Mouse (Mus musculus): ENCODE data around the gene Nle1. TPM values are rescaled to one million over a fixed set of nuclear protein-coding genes. Genes with fewer than 3 reads are reported as not detected.

Nle1 gene
- polyA plus RNA-seq, 1 experiment, result 33.7 TPM

- no peaks in the 10 kb centered on the region for H3K36me3 ChIP-seq (ENCODE audit: control insufficient read depth, insufficient read depth)
- peak within 1 kb of the TSS; percentile 92 for H3K4me2 ChIP-seq (ENCODE audit: low read depth)
- H3K4me3 ChIP-seq, result peak within 1 kb of the TSS; percentile 43
- H3ac ChIP-seq (ENCODE audit: control insufficient read depth, insufficient read length), result peak within 1 kb of the TSS; percentile 36
- no peaks in the 10 kb centered on the region for H3K79me2 ChIP-seq (ENCODE audit: control insufficient read depth, insufficient read depth)
- no peak for TF ChIP-seq TCF12 (IDR thresholded peaks at IDR 0.05; ENCODE audit: insufficient read depth, poor library complexity, severe bottlenecking)
- TF ChIP-seq SRF (IDR thresholded peaks at IDR 0.05; ENCODE audit: control insufficient read depth, insufficient read length, low read depth), result no peak
- TF ChIP-seq MAX (IDR thresholded peaks at IDR 0.05; ENCODE audit: low read depth), result no peak
- no peak for TF ChIP-seq TCF3 (IDR thresholded peaks at IDR 0.05; ENCODE audit: insufficient read length, low read depth)
- TF ChIP-seq USF1 (IDR thresholded peaks at IDR 0.05; ENCODE audit: low read depth), result no peak
- TF ChIP-seq E2F4 (IDR thresholded peaks at IDR 0.05; ENCODE audit: insufficient read depth), result peak; percentile 3
- TF ChIP-seq MYOD1 (IDR thresholded peaks at IDR 0.05; ENCODE audit: control insufficient read depth in 1 of 3, insufficient read length in 2 of 3, low read depth in 2 of 3), result no peak
- peak; percentile 38 for TF ChIP-seq POLR2AphosphoS2 (IDR thresholded peaks at IDR 0.05; ENCODE audit: insufficient read length, low read depth)
- TF ChIP-seq CEBPB (IDR thresholded peaks at IDR 0.05; ENCODE audit: insufficient read depth, poor library complexity, severe bottlenecking), result no peak
- no peak for TF ChIP-seq MYOG (IDR thresholded peaks at IDR 0.05; ENCODE audit: control insufficient read depth in 1 of 3, insufficient read depth in 1 of 3, insufficient read length in 2 of 3, low read depth in 2 of 3)
- TF ChIP-seq POLR2A (IDR thresholded peaks at IDR 0.05; ENCODE audit: insufficient read length, low read depth), result peak; percentile 59
- no peak for TF ChIP-seq REST (IDR thresholded peaks at IDR 0.05; ENCODE audit: insufficient read depth, insufficient read length)
- no peaks in the 10 kb centered on the region for H3K27me3 ChIP-seq (ENCODE audit: control insufficient read depth, insufficient read depth, insufficient read length)
These were observed 17.9 kb downstream of the Nle1 start, which contains the start of gene Rad51d for GRCm38 (mm10) chr11:82890342-82890762. Rad51d (minus strand) TSS chr11:82890614.

GRCm38 (mm10) chr11:82889524-82890341 is 18.5 kb downstream of the Nle1 start:
- Histone ChIP-seq H3K4me2 (ENCODE audit: low read depth) (peak overlapping the region; percentile 92), H3K36me3 (ENCODE audit: control insufficient read depth, insufficient read depth) (no peaks in the 10 kb centered on the region), H3ac (ENCODE audit: control insufficient read depth, insufficient read length) (peak overlapping the region; percentile 36), H3K4me3 (peak overlapping the region; percentile 43), H3K79me2 (ENCODE audit: control insufficient read depth, insufficient read depth) (no peaks in the 10 kb centered on the region), H3K27me3 (ENCODE audit: control insufficient read depth, insufficient read depth, insufficient read length) (no peaks in the 10 kb centered on the region)
- TF ChIP-seq MAX (IDR thresholded peaks at IDR 0.05; ENCODE audit: low read depth), result no peak
- TF ChIP-seq MYOG (IDR thresholded peaks at IDR 0.05; ENCODE audit: control insufficient read depth in 1 of 3, insufficient read depth in 1 of 3, insufficient read length in 2 of 3, low read depth in 2 of 3), result peak in 1 of 3 experiments; percentile 3

- no peak overlapping the region for H3K4me2 ChIP-seq (ENCODE audit: low read depth)
- TF ChIP-seq REST (IDR thresholded peaks at IDR 0.05; ENCODE audit: insufficient read depth, insufficient read length) (no peak), MYOD1 (IDR thresholded peaks at IDR 0.05; ENCODE audit: control insufficient read depth in 1 of 3, insufficient read length in 2 of 3, low read depth in 2 of 3) (no peak), POLR2AphosphoS2 (IDR thresholded peaks at IDR 0.05; ENCODE audit: insufficient read length, low read depth) (no peak), USF1 (IDR thresholded peaks at IDR 0.05; ENCODE audit: low read depth) (no peak), MAX (IDR thresholded peaks at IDR 0.05; ENCODE audit: low read depth) (no peak), E2F4 (IDR thresholded peaks at IDR 0.05; ENCODE audit: insufficient read depth) (no peak), POLR2A (IDR thresholded peaks at IDR 0.05; ENCODE audit: insufficient read length, low read depth) (no peak), TCF3 (IDR thresholded peaks at IDR 0.05; ENCODE audit: insufficient read length, low read depth) (no peak), SRF (IDR thresholded peaks at IDR 0.05; ENCODE audit: control insufficient read depth, insufficient read length, low read depth) (no peak), MYOG (IDR thresholded peaks at IDR 0.05; ENCODE audit: control insufficient read depth in 1 of 3, insufficient read depth in 1 of 3, insufficient read length in 2 of 3, low read depth in 2 of 3) (no peak), CEBPB (IDR thresholded peaks at IDR 0.05; ENCODE audit: insufficient read depth, poor library complexity, severe bottlenecking) (no peak), TCF12 (IDR thresholded peaks at IDR 0.05; ENCODE audit: insufficient read depth, poor library complexity, severe bottlenecking) (no peak)
- H3K4me3 ChIP-seq, result no peak overlapping the region
These were observed 19.7 kb downstream of the Nle1 start for GRCm38 (mm10) chr11:82888491-82888946.

GRCm38 (mm10) chr11:82886559-82886958 is 21.7 kb downstream of the Nle1 start:
- TF ChIP-seq MAX (IDR thresholded peaks at IDR 0.05; ENCODE audit: low read depth), result no peak
- no peak for TF ChIP-seq CEBPB (IDR thresholded peaks at IDR 0.05; ENCODE audit: insufficient read depth, poor library complexity, severe bottlenecking)
- no peak for TF ChIP-seq MYOG (IDR thresholded peaks at IDR 0.05; ENCODE audit: control insufficient read depth in 1 of 3, insufficient read depth in 1 of 3, insufficient read length in 2 of 3, low read depth in 2 of 3)
- TF ChIP-seq POLR2A (IDR thresholded peaks at IDR 0.05; ENCODE audit: insufficient read length, low read depth), result no peak
- TF ChIP-seq USF1 (IDR thresholded peaks at IDR 0.05; ENCODE audit: low read depth), result no peak
- no peak for TF ChIP-seq TCF12 (IDR thresholded peaks at IDR 0.05; ENCODE audit: insufficient read depth, poor library complexity, severe bottlenecking)
- no peak for TF ChIP-seq REST (IDR thresholded peaks at IDR 0.05; ENCODE audit: insufficient read depth, insufficient read length)
- no peak for TF ChIP-seq TCF3 (IDR thresholded peaks at IDR 0.05; ENCODE audit: insufficient read length, low read depth)
- TF ChIP-seq SRF (IDR thresholded peaks at IDR 0.05; ENCODE audit: control insufficient read depth, insufficient read length, low read depth), result no peak
- TF ChIP-seq E2F4 (IDR thresholded peaks at IDR 0.05; ENCODE audit: insufficient read depth), result no peak
- no peak for TF ChIP-seq POLR2AphosphoS2 (IDR thresholded peaks at IDR 0.05; ENCODE audit: insufficient read length, low read depth)
- no peak for TF ChIP-seq MYOD1 (IDR thresholded peaks at IDR 0.05; ENCODE audit: control insufficient read depth in 1 of 3, insufficient read length in 2 of 3, low read depth in 2 of 3)
- no peak overlapping the region for H3K4me2 ChIP-seq (ENCODE audit: low read depth)

More at GRCm38 (mm10) chr11:82888491-82888946, 19.7 kb downstream of the Nle1 start:
- Histone ChIP-seq H3K36me3 (ENCODE audit: control insufficient read depth, insufficient read depth) (no peaks in the 10 kb centered on the region), H3K79me2 (ENCODE audit: control insufficient read depth, insufficient read depth) (no peaks in the 10 kb centered on the region), H3K27me3 (ENCODE audit: control insufficient read depth, insufficient read depth, insufficient read length) (no peaks in the 10 kb centered on the region), H3ac (ENCODE audit: control insufficient read depth, insufficient read length) (no peak overlapping the region)

More at GRCm38 (mm10) chr11:82886559-82886958, 21.7 kb downstream of the Nle1 start:
- no peak overlapping the region for H3ac ChIP-seq (ENCODE audit: control insufficient read depth, insufficient read length)
- H3K27me3 ChIP-seq (ENCODE audit: control insufficient read depth, insufficient read depth, insufficient read length), result no peaks in the 10 kb centered on the region
- H3K79me2 ChIP-seq (ENCODE audit: control insufficient read depth, insufficient read depth), result no peaks in the 10 kb centered on the region
- H3K4me3 ChIP-seq, result no peak overlapping the region
- no peaks in the 10 kb centered on the region for H3K36me3 ChIP-seq (ENCODE audit: control insufficient read depth, insufficient read depth)
